Mouse (Mus musculus) midbrain, embryonic 11.5 days (tissue): ENCODE data around the gene Fitm1. TPM values are rescaled to one million over a fixed set of nuclear protein-coding genes. Genes with fewer than 3 reads are reported as not detected.
A peak's percentile ranks its signal among the peaks of the same experiment; 100 is the strongest.

Experiments used
- ATAC-seq: fragments of 200-750 bp; cut with Nextera tagmentation; 2 replicates; pipeline ENCODE4 v1.8.0; 2017; ENCODE audit warnings: moderate TSS enrichment, moderate library complexity; ENCODE audit not compliant: low FRiP score
- DNase-seq: peaks from one replicate; pipeline ENCODE4 v3.0.0; 2015; ENCODE audit warnings: low spot score; ENCODE audit errors: missing footprints
- H3K27ac ChIP-seq: fragments of 300-500 bp; sonication (generic); 2 replicates; pipeline ENCODE4 v1.5.1; 2014; ENCODE audit warnings: low read depth, low read length
- H3K27me3 ChIP-seq: fragments of 300-500 bp; sonication (generic); 2 replicates; pipeline ENCODE4 v1.6.1; 2014; ENCODE audit warnings: mild to moderate bottlenecking, low read length, moderate library complexity, mixed read lengths; ENCODE audit not compliant: control insufficient read depth, insufficient read depth
- H3K36me3 ChIP-seq: fragments of 300-500 bp; sonication (generic); 2 replicates; pipeline ENCODE4 v1.6.1; 2014; ENCODE audit warnings: mild to moderate bottlenecking, low read length, moderate library complexity, mixed read lengths; ENCODE audit not compliant: control insufficient read depth, insufficient read depth
- H3K4me1 ChIP-seq: fragments of 300-500 bp; sonication (generic); 2 replicates; pipeline ENCODE4 v1.6.1; 2014; ENCODE audit warnings: low read length; ENCODE audit not compliant: control insufficient read depth, insufficient read depth
- H3K4me2 ChIP-seq: fragments of 300-500 bp; sonication (generic); 2 replicates; pipeline ENCODE4 v1.6.1; 2014; ENCODE audit warnings: mild to moderate bottlenecking, moderate library complexity
- H3K4me3 ChIP-seq: fragments of 300-500 bp; sonication (generic); 2 replicates; pipeline ENCODE4 v1.5.1; 2014; ENCODE audit warnings: low read depth, low read length
- H3K9ac ChIP-seq: fragments of 300-500 bp; sonication (generic); 2 replicates; pipeline ENCODE4 v1.6.1; 2014; ENCODE audit warnings: low read length
- H3K9me3 ChIP-seq: fragments of 300-500 bp; sonication (generic); 2 replicates; pipeline ENCODE4 v1.6.1; 2016; ENCODE audit warnings: low read length; ENCODE audit not compliant: control insufficient read depth
- WGBS: fragments of 180-500 bp; shearing (Covaris S2); extraction: QIAGEN DNeasy Blood & Tissue Kit; methylation state at CpG from one replicate; pipeline ENCODE4 v1.1.7; 2014; 5-methylcytosine and 5-hydroxymethylcytosine counted together
- polyA plus RNA-seq: library from polyadenylated mRNA; unstranded; fragments of >200 nt; fragmentation: Nextera tagmentation; extraction: Ambion mirVana; gene quantifications from 2 replicates; pipeline ENCODE4 v1.2.1, GENCODE M21; 2014

The Fitm1 gene
- polyA plus RNA-seq, 1 experiment from 2014 or later, result not detected

GRCm38 (mm10) chr14:55589271-55589670, 13.9 kb downstream of the Fitm1 start:
- H3K4me1 ChIP-seq, result peaks cover 17% of the 10 kb centered on the region
- 92% methylated on average over 5 of the region's 5 CpGs for WGBS
- H3K4me2 ChIP-seq, result no peak overlapping the region
- no peak overlapping the region for H3K9ac ChIP-seq
- no peaks in the 10 kb centered on the region for H3K27me3 ChIP-seq
- peaks cover 5% of the 10 kb centered on the region; the same call in 1 of the 2 replicates for H3K36me3 ChIP-seq
- H3K9me3 ChIP-seq, result no peaks in the 10 kb centered on the region
- no peak overlapping the region for H3K27ac ChIP-seq
- H3K4me3 ChIP-seq, result no peak overlapping the region
- ATAC-seq (no peak), DNase-seq (peak; percentile 26)

GRCm38 (mm10) chr14:55589771-55590448, 14.5 kb downstream of the Fitm1 start:
- H3K27me3 ChIP-seq, result no peaks in the 10 kb centered on the region
- H3K9ac ChIP-seq, result peak overlapping the region; percentile 85
- no peak for ATAC-seq
- H3K9me3 ChIP-seq, result no peaks in the 10 kb centered on the region
- 89% methylated on average over 11 of the region's 11 CpGs for WGBS
- H3K4me3 ChIP-seq, result peak overlapping the region; percentile 91
- DNase-seq, result no peak
- peaks cover 6% of the 10 kb centered on the region for H3K36me3 ChIP-seq
- H3K4me2 ChIP-seq, result peak overlapping the region; percentile 97
- no peak overlapping the region for H3K27ac ChIP-seq
- H3K4me1 ChIP-seq, result peaks cover 15% of the 10 kb centered on the region

GRCm38 (mm10) chr14:55590748-55591330, 15.4 kb downstream of the Fitm1 start, which contains the start of gene Psme2:
TSS of gene Psme2 (minus strand) at chr14:55591113.
- peak within 1 kb of the TSS; percentile 85 for H3K9ac ChIP-seq
- peak within 1 kb of the TSS; percentile 85 for H3K27ac ChIP-seq
- H3K4me1 ChIP-seq, result peaks cover 15% of the 10 kb centered on the region
- peak within 1 kb of the TSS; percentile 91 for H3K4me3 ChIP-seq
- no peaks in the 10 kb centered on the region for H3K27me3 ChIP-seq
- peak; percentile 96 for ATAC-seq
- peak within 1 kb of the TSS; percentile 97 for H3K4me2 ChIP-seq
- H3K36me3 ChIP-seq, result peaks cover 12% of the 10 kb centered on the region
- under 1% methylated on average over 22 of the region's 22 CpGs for WGBS
- H3K9me3 ChIP-seq, result no peaks in the 10 kb centered on the region
- DNase-seq, result peak; percentile 98

- Histone ChIP-seq H3K9me3 (no peaks in the 10 kb centered on the region), H3K9ac (peak within 1 kb of the TSS; percentile 85), H3K36me3 (peaks cover 17% of the 10 kb centered on the region), H3K27ac (peak within 1 kb of the TSS; percentile 85), H3K4me2 (peak within 1 kb of the TSS; percentile 97), H3K27me3 (no peaks in the 10 kb centered on the region), H3K4me3 (peak within 1 kb of the TSS; percentile 91), H3K4me1 (peaks cover 15% of the 10 kb centered on the region)
- ATAC-seq, result peak; percentile 86
- peak; percentile 98 for DNase-seq
- under 1% methylated on average over 33 of the region's 33 CpGs for WGBS
Measured at GRCm38 (mm10) chr14:55591331-55591891, 16.0 kb downstream of the Fitm1 start, which contains the start of gene Rnf31. TSS of gene Rnf31 (plus strand) at chr14:55591708.

- peak overlapping the region; percentile 85 for H3K9ac ChIP-seq
- peaks cover 19% of the 10 kb centered on the region for H3K36me3 ChIP-seq
- no peak for ATAC-seq
- H3K4me1 ChIP-seq, result peaks cover 15% of the 10 kb centered on the region
- 8% methylated on average over 16 of the region's 16 CpGs for WGBS
- H3K4me3 ChIP-seq, result peak overlapping the region; percentile 91
- DNase-seq, result no peak
- no peak overlapping the region for H3K27ac ChIP-seq
- no peaks in the 10 kb centered on the region for H3K27me3 ChIP-seq
- H3K9me3 ChIP-seq, result no peaks in the 10 kb centered on the region
- peak overlapping the region; percentile 97 for H3K4me2 ChIP-seq
Measured at GRCm38 (mm10) chr14:55592226-55592625, 16.8 kb downstream of the Fitm1 start.

GRCm38 (mm10) chr14:55596036-55596690, 20.7 kb downstream of the Fitm1 start:
- ATAC-seq (no peak), DNase-seq (peak; percentile 66)
- peaks cover 26% of the 10 kb centered on the region for H3K36me3 ChIP-seq
- H3K4me2 ChIP-seq, result no peak overlapping the region
- H3K9me3 ChIP-seq, result no peaks in the 10 kb centered on the region
- H3K9ac ChIP-seq, result no peak overlapping the region
- H3K4me1 ChIP-seq, result peaks cover 9% of the 10 kb centered on the region
- 78% methylated on average over 13 of the region's 13 CpGs for WGBS
- no peak overlapping the region for H3K27ac ChIP-seq
- H3K27me3 ChIP-seq, result no peaks in the 10 kb centered on the region
- no peak overlapping the region for H3K4me3 ChIP-seq

GRCm38 (mm10) chr14:55598521-55599390, 23.3 kb downstream of the Fitm1 start:
- 95% methylated on average over 21 of the region's 21 CpGs for WGBS
- Histone ChIP-seq H3K4me1 (no peaks in the 10 kb centered on the region), H3K9me3 (no peaks in the 10 kb centered on the region), H3K4me2 (no peak overlapping the region), H3K9ac (no peak overlapping the region), H3K27ac (no peak overlapping the region), H3K36me3 (peaks cover 34% of the 10 kb centered on the region), H3K4me3 (no peak overlapping the region), H3K27me3 (no peaks in the 10 kb centered on the region)
- ATAC-seq (no peak), DNase-seq (peak; percentile 67)

GRCm38 (mm10) chr14:55603271-55603632, 27.8 kb downstream of the Fitm1 start, which contains the start of gene Irf9:
TSS of gene Irf9 (plus strand) at chr14:55603571.
- no peaks in the 10 kb centered on the region for H3K27me3 ChIP-seq
- H3K9ac ChIP-seq, result peak within 1 kb of the TSS; percentile 34; the same call in 1 of the 2 replicates
- 88% methylated on average over 7 of the region's 7 CpGs for WGBS
- H3K27ac ChIP-seq, result no peak within 1 kb of the TSS
- H3K9me3 ChIP-seq, result no peaks in the 10 kb centered on the region
- peak within 1 kb of the TSS; percentile 10; the same call in 1 of the 2 replicates for H3K4me3 ChIP-seq
- peaks cover 20% of the 10 kb centered on the region for H3K36me3 ChIP-seq
- DNase-seq, result peak; percentile 73
- H3K4me2 ChIP-seq, result peak within 1 kb of the TSS; percentile 28; the same call in 1 of the 2 replicates
- ATAC-seq, result no peak
- no peaks in the 10 kb centered on the region for H3K4me1 ChIP-seq
